Mouse (Mus musculus) right cerebral cortex, postnatal 14 days (tissue): ENCODE measurements around the gene Skap1.
A peak's percentile ranks its signal among the peaks of the same experiment; 100 is the strongest.

ENCODE experiments used
- DNase-seq: peaks from one replicate; pipeline ENCODE4 v3.0.0; 2022

The Skap1 gene

DNA sequence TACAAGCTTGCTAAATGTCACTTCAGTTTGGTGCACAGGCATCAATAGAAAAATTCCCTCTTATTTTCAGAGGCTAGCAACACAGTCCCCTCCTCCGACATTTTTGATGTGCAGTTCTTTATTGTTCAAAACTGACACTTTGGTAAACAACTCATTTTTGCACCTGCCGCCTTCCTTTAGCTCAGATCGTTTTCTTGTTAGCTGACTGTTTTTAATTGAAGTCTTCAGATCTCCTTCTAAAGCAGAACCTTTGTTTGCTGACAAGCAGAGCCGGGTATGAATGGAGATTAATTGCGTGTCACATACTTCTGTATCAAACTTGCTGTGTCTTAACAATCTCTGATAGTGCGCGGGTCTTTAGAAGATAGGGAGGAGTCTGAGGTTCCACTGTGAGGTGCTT, 2.0 kb downstream of the Skap1 start:
- DNase-seq = no peak

DNA sequence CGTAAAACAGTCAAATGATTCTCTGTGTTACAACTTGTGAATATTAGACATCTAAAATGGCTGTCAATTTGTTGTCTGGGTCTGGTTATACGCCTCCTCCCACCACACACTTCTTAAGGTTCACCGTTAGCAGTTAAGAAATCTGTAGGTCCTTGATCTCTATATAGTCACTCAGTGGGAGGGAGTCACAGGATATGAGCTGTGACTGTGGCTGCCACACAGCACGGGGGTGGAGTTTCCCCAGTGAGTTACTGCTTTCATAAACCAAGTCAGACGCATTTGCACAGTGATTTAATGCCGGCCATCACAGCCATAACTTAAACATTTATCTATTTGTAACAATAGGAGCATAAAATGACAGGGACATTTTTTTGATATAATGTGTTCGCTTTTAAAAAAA, 2.6 kb downstream of the Skap1 start:
- no peak for DNase-seq

DNA sequence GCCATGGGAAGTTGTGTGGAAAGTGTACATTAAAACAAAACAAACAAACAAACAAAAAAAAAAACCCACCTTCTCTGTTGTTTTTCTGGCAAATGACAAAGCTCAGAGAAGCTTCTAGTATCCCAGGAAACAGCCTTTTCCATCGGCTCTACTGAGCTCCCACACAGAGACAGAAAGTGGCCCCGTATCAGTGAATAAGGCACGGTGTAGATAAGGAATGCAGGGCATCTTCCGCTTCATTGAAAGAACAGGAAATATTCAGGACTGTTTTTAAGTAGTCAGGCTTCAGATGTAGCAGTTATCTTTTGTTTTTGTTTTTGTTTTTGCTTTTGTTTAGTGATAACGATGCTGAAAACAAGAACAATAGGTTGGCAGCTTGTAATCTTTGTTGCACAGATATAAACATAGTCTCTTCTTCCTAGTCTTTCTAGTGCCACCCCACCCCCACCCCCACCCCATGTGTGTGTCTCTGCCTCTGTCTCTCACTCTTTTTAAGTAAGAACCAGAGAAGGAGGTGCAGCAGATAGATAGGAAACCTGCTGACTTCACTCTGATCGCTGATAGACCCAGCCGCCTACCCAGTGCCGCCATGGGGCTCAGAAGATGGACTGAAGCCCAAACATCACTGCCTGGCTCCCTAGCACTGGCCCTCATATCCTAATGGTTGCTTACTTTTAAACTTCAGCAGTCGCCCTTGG, 3.8 kb downstream of the Skap1 start:
- no peak for DNase-seq

DNA sequence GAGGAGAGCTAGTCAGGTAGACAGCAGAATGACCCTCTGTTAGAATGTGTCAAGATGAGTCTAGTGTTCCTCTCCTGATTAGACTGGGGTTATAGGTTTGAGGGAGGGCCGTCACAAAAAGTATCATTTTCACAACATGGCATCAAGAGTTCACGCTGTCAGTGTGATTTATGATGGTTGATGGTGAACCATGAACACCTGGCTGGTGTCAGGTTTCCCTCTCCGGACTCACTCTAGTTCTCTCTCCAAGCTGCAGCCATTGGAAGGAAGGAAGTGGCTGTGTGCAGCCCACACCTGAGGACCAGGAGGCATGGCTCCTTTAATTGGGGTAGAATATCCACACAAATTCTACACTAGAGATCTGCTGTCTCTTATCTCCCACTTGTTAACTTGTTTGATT, 18.3 kb downstream of the Skap1 start:
- DNase-seq = no peak

DNA sequence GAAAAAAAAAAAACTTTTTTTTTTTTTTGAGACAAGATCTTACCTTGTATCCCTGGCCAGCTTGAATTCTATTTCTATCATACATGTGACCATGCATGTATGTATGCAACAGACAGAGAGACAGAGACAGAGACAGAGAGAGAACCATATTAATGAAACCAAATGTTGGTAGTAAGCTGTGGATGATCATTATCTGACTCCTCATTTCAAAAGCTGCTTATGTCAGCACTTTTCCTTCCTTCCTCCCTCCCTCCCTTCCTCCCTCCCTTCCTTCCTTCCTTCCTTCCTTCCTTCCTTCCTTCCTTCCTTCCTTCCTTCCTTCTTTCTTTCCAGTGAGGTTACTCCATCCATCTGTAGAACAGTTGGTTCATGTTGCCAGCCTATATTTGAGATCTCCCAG, 18.8 kb downstream of the Skap1 start:
- DNase-seq = no peak

DNA sequence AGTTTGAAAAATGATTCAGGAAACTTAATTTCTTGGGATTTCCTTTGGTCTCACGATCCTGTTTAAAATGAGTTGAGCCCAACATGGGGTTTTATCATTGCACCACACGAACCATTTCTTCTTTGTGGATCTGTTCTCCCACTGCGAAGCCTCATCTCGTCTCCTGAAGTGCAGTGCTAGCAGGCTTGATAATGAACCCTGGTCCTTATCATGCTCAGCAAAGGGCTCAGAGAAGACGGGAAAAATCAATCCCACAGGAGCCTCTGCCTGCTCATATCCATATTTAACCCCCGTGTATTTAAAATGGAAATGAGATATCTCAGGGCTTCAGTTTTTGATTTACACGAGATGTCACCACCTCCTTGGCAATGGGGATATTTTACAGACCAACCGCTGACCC, 34.1 kb downstream of the Skap1 start:
- no peak for DNase-seq

DNA sequence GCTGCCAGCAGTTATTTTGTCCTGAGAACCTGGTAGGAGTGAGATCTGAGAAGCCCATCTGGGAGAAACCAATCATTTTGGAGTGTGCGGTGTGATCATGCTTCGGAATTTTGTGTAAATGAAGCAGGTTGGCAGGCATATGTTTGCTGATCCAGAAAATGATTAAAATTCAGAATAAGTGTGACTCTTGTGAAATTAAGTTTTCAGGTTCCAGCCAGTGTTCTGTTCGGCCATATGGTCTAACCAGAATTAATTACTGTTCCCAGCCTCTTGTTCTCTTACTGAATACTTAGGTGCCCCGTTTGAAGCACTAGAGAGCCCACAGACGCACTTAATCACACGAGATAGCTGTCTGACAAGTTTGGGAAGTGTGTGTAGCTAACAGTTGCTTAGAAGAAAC, 36.6 kb downstream of the Skap1 start:
- DNase-seq = no peak

DNA sequence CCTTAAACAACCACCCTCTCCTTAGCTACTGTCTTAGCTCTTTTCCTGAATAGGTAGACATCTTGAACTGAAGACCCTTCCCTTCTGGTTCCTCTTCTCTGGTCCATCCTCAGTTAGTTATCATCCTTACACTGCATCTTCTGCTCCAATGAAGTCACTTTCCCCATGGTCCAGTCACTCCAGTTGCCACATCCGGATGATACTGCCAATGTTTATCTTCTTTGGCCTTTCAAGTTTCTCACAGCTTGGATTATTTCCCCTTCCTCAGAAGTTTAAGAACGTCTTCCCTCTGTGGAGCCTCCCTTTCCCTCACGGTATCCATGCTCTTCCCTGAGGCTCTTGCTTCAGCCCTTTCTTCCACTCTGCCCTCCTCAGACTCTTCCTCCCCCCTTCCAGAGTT, 38.6 kb downstream of the Skap1 start:
- DNase-seq = no peak

DNA sequence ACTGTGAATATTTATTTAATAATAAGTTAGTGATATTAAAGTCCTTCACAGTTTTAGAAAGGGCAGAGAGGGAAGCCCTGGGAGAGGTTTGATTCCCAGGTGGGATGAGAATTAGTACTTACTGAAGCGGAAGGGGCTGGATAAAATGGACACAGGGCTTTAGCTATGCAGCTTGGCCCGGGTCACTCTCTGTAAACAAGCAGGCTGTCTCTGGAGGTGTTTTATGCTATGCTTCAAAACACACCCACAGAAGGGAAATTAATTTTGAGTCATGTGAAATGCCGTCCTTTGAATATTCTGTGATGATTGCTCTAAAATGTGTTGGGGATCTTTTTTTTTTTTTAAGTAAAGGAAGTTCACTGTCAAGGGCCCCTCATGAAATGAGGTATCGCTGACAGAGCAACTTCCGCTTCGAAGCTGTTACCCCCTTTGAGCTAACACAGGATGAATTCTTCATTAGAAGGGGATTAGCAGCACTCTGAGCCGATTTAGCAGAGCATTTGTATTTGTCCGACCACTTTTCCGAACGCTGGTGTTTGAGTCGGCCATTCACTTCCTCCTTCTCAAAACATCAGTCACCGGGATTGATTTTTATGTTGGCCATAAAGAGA, 40.2 kb downstream of the Skap1 start:
- DNase-seq = no peak

DNA sequence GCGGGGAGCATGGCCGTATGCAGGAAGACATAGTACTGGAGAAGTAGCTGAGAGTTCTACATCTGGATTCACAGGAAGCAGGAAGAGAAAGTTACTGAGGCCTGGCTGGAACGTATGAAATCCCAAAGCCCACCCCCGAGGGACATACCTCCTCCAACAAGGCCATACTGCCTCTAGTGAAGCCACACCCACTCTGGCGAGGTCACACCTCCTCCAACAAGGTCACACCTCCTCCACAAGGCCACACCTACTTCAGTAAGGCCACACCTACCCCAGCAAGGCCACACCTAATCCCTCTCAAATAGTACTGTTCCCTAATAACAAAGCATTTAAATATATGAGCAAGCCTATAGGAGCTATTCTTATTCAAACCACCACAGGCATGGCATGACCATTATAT, 41.4 kb downstream of the Skap1 start:
- no peak for DNase-seq

DNA sequence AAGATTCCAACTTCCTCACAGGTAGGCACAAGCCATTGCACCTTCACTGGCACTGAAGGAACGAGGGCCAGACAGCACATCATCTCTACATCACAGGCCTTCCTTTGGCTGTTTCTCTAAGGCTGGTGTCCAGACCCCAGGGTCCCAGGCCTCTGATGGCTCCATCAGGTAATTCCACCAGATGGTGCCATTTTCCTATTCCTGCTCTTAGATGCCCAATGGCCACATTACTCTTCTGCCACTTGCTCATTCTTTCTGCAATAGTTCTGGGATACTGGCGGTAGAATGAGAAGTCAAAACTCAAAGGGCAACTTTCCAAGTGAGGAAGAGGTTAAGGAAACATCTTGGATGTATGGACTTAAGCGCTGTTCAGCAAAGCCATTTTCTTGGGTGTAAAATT, 50.8 kb downstream of the Skap1 start:
- no peak for DNase-seq

DNA sequence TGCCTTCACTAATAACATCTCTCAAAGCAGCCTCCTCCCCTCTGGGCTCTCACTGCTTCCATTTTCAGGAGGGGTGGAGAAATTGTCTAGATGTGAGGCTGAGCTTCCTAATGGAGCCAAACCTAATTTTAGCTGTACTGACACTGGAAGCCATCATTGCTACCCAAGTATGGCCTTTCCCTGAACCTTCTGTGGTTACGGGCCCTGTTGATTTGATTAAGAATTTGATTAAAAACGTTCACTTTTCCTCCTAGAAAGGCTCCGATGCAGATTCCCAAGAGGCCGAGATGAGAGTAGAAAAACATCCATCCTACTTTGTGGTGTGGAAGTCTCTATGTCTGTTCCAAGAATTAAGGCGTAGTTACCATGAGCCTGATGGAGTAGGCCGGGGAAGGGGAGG, 60.1 kb downstream of the Skap1 start:
- no peak for DNase-seq

DNA sequence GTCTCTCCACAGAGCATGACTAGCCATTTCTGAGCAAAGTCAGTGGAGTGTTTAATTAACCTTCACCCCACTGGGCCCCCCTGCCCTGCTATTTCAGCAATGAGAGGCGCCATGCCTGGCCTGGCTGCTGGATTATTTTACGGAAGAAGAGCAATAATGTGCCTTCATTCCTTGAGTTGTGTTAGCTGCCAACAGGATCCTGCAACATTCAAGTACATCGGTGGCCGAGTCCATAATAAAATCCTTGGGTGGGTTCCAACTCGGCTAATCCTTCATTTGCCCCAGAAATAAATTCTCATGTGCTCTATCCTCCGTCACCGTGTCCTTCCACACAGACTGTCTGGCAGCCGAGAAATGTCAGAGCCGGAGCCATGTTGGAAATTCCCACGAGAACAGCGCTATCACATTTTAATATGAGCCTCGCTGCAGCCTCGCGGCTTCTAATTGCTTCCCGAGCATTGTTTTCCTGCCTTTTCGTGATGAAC, 61.8 kb downstream of the Skap1 start:
- no peak for DNase-seq

DNA sequence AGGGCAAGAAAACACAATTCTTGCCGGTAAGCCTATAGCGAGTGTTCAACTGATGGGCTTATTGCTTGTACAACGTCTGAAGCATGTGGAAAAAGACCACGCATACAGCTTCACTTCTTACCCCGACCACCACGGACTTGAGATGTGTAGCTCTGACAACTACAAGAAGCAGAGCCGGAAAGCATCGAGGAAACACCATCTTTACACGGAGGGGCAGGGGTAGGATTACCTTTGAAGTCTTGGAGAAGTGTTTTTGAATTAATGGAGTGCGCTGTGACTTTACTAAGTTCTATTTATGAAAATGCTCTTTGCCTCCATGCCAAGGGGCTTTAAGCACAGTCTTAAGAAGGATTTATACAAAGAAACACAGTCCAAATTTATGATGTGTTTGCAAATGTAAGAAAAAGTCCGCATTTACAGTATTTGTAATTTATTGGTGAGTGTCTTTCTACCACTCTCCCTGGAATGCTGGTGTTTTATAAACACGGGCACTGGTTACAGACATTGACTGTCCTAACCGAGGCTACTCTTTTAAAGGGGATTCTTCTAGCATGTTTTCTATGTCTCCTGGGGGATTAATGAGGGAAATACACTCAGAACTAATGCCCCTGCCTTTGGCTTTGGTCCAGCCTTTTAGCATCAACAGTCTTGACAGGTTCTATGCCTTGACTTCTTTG, 67.5 kb downstream of the Skap1 start:
- no peak for DNase-seq

DNA sequence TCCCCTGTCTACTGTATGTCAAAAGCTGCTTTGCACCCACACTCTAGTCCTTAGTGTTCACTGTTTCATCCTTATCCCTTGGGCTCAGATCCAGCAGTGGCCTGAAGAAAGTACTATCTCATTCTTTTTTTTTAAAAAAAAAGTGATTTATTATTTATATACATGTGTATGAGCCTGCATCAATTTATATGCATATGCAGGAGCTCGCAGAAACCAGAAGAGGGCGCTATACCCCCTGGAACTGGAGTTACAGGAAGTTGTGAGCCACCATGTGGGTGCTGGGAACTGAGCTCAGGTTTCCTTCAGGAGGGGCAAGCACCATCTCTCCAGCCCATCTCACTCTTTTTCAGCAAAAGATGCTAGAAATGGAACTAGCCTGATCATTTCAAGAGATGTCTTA, 70.1 kb downstream of the Skap1 start:
- DNase-seq = no peak

DNA sequence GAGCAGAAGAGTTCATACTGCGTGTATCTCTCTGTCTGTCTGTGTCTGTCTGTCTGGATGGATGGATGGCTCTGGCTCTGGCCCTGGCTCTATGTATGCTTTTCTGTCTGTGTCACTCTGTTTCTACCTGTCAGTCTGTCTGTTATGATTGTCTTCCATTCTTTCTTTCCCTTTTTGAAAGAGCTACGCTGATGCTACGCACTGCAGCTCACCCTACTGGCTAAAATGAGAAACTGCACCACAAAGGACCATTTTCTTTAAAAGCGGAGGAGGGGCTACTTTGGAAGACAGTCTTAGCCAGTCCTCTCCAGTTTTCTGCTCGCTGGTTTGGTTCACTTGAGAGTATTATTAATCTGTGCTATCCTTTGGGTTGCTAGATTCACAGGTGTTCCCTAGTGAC, 71.8 kb downstream of the Skap1 start:
- DNase-seq = no peak

DNA sequence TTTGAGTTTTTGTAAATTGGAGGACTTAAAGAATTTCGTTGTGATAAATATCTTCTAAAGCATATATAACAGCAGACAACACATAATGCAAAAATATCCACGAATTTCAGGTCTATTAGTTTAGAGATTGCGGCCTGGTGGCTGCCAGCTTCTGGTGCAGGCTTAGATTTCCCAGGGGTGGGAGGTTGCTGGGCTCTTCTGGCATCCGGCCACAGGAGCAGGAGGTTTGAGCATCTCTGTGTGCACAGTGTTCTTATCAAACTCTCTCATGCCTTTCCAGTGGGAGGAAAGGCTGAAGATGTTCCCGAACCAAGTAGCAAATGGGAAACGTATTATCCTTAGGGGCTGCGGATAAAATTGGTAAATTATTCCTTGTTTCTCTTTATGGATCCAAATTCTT, 77.6 kb downstream of the Skap1 start:
- DNase-seq = no peak

DNA sequence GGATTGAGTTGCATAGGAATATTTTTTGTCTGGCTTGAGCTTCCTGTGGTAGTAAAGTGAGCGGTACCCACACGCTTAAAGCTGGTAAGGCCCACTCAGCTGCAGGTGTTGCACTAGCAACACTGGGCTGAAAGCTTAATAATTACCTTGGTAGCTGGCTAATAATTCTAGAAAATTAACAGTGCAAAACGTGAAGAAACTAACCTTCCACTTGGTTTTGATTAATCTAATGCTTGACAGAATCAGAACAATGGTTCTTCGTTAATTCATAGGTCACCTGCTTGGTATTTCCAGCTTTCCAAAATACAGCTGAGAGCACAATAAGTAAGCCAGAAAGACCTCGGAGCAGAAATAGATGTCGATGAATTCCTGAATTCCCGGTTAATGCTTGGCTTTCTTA, 78.2 kb downstream of the Skap1 start:
- no peak for DNase-seq

DNA sequence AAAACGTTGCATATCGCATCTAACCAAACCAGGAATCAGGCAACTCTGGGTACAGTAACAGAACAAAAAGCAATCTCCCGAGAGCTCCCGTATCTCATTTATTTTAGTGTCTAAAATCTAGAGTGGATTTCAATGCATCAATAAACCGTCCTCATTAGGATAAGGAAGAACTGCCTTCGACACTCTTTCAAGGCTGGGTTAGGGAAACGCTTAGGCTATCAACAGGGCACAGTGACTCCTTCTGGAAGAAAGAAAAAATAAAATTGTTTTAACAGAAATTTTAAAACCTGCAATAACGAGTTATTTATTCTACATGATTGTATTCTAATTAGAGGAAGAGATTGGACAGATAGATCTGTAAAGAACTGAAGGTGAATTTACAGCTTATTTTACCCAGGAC, 82.0 kb downstream of the Skap1 start:
- DNase-seq = no peak

DNA sequence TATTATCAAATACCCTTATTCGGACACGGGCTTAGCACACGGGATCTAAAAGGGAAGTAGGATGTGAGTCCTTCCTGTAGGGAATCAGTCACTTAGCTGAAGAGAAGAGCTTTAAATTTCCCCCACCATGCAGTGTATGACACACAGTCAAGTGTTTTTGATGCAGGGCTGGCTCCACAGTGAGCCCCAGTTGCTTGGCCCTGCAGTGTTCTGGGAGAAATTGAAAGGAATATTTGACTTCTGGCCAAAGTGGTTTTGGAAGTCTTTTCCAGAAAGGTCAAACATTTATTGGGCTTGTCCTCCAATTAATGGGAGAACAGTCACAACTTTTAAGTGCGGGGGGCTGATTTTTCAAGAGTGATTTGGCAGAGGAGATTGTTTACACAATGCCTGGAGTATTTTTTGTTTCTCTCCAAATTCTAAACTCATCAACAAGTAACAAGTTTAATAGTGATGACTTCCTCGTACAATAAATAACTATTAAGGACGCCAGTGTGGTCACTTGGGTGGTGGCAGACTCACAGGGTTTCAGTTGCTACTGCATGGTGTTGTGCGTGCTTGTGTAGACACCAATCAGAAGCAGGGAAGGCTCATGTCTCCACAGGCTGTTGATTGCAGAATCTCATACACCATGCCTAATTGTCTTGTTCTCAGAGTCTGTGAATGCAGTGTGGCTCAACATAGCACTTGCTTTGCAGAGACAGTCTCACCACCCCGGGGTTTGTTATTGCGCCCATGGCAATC, 86.7 kb downstream of the Skap1 start:
- no peak for DNase-seq

DNA sequence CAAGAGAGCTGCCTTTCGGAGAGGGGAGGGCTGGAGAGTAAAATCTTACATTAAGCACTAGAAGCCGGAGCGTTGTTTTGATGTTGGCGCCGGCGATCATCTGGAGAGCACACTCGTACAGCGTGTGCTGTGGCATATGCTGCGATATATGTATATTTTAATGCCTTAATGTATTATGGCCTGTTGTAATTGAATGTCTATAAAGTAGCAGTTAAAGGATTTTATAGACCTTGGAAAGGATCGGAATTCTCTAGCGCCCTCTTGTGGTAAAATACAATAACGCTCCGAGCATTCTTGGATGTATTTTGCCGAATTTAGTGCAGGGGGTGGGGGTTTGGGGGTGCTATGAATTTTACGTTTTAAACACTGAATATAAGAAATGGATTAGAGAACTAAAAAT, 88.7 kb downstream of the Skap1 start:
- peak; percentile 9 for DNase-seq

DNA sequence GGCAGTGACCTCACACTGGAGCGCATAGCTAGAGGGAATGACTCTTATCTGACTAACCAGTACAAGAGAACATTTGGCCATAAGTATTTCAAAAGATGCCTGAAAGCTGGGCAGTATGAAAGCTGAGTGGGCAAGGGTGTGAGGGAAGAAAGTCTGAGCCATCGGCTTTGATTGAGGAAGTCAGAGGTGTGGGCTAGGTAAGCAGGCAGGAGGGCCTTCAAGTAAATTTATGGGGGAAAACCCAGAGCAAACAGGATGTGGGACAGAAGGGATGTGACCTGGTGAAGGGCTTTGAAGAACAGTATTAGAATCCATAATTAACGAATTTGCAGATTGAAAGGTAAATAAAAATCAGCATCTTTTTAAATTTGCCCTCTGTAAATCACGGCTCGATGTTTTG, 95.8 kb downstream of the Skap1 start:
- DNase-seq = no peak

DNA sequence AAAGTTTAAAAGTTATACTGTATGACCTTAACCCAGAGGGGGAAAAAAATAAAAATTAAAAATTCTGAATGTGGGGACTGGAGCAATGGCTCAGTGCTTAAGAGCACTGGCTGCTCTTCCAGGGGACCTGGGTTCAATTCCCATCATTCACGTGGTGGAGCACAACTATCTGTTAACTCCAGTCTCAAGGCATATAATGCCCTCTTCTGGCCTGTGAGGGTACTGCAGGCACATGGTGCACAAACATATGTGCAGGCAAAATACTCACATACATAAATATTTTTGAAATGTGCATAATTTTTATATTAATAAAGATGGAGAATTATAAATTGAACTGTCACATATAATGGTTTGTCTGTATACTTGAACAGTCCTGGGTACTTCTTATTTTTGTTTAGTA, 99.7 kb downstream of the Skap1 start:
- no peak for DNase-seq

DNA sequence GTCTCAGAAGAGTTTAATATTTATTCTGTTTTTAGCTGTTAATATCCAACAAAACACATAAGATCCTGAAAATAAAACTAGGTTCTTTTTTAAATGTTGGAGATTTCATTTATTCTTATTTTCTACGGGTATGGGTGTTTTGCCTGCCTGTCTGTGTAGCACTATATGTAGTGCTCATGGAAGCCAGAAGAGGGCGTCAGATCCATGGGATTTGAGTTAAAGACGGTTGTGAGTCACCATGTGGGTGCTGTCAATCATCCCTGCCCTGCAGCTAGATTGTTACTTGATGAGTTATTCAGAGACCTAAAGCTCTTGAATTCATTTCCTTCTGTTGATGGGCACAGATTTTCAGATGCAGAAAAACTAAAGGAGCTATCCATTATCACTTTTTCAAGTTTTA, 108.1 kb downstream of the Skap1 start:
- no peak for DNase-seq
